Mouse (Mus musculus) neural tube, embryonic 14.5 days (tissue): Measurements from ENCODE around the gene Moxd1. TPM values are rescaled to one million over a fixed set of nuclear protein-coding genes. Genes with fewer than 3 reads are reported as not detected.
"Not testable (repeated sequence)": the region's sequence is repeated elsewhere in the genome, so short reads cannot be mapped to it uniquely, and the experiment has no call there.

Experiments
- ATAC-seq: fragments of 200-750 bp; cut with Nextera tagmentation; 2 replicates; pipeline ENCODE4 v1.8.0; 2017; ENCODE audit warnings: low read depth, mild to moderate bottlenecking, moderate TSS enrichment, moderate library complexity
- H3K27ac ChIP-seq: fragments of 300-500 bp; sonication (generic); 2 replicates; pipeline ENCODE4 v1.5.1; 2014; ENCODE audit warnings: low read depth, mild to moderate bottlenecking, control low read depth, low read length, moderate library complexity, mixed read lengths
- H3K27me3 ChIP-seq: fragments of 300-500 bp; sonication (generic); 2 replicates; pipeline ENCODE4 v1.6.1; 2014; ENCODE audit warnings: low read length; ENCODE audit not compliant: control insufficient read depth, insufficient read depth
- H3K36me3 ChIP-seq: fragments of 300-500 bp; sonication (generic); 2 replicates; pipeline ENCODE4 v1.6.1; 2014; ENCODE audit warnings: low read length, mixed read lengths; ENCODE audit not compliant: control insufficient read depth, insufficient read depth
- H3K4me1 ChIP-seq: fragments of 300-500 bp; sonication (generic); 2 replicates; pipeline ENCODE4 v1.6.1; 2014; ENCODE audit warnings: low read length; ENCODE audit not compliant: control insufficient read depth, insufficient read depth
- H3K4me2 ChIP-seq: fragments of 300-500 bp; sonication (generic); 2 replicates; pipeline ENCODE4 v1.6.1; 2014; ENCODE audit warnings: mild to moderate bottlenecking, low read depth, low read length, control low read depth
- H3K4me3 ChIP-seq: fragments of 300-500 bp; sonication (generic); 2 replicates; pipeline ENCODE4 v1.5.1; 2014; ENCODE audit warnings: low read depth, low read length, control low read depth, mixed read lengths
- H3K9ac ChIP-seq: fragments of 300-500 bp; sonication (generic); replicated peaks from 2 replicates; pipeline ENCODE4 v1.6.1; 2014; ENCODE audit warnings: low read depth, mild to moderate bottlenecking, control low read depth, low read length, mixed read lengths
- H3K9me3 ChIP-seq: fragments of 300-500 bp; sonication (generic); 2 replicates; pipeline ENCODE4 v1.6.1; 2016; ENCODE audit warnings: low read length; ENCODE audit not compliant: control insufficient read depth
- WGBS: fragments of 180-500 bp; shearing (Covaris S2); extraction: QIAGEN DNeasy Blood & Tissue Kit; methylation state at CpG from one replicate; pipeline ENCODE4 v1.1.7; 2014; 5-methylcytosine and 5-hydroxymethylcytosine counted together
- polyA plus RNA-seq: library from polyadenylated mRNA; unstranded; fragments of >200 nt; fragmentation: Nextera tagmentation; extraction: Ambion mirVana; gene quantifications from 2 replicates; pipeline ENCODE4 v1.2.1, GENCODE M21; 2014

Gene Moxd1
- polyA plus RNA-seq, 1 experiment from 2014 or later = 4.0 TPM

GRCm38 (mm10) chr10:24297792-24298191 lies 74.5 kb downstream of the Moxd1 start:
- Histone ChIP-seq H3K4me3 (no peak overlapping the region), H3K9me3 (no peaks in the 10 kb centered on the region), H3K9ac (no peak overlapping the region), H3K27me3 (no peaks in the 10 kb centered on the region), H3K36me3 (no peaks in the 10 kb centered on the region), H3K27ac (no peak overlapping the region), H3K4me1 (no peaks in the 10 kb centered on the region), H3K4me2 (no peak overlapping the region)
- ATAC-seq = no peak
- 0% methylated on average over 1 of the region's 1 CpGs for WGBS

- no peaks in the 10 kb centered on the region for H3K4me1 ChIP-seq
- no peak overlapping the region for H3K4me3 ChIP-seq
- ATAC-seq = peak; percentile 89
- no peaks in the 10 kb centered on the region for H3K27me3 ChIP-seq
- no peak overlapping the region for H3K4me2 ChIP-seq
- no peaks in the 10 kb centered on the region for H3K9me3 ChIP-seq
- H3K9ac ChIP-seq = no peak overlapping the region
- H3K36me3 ChIP-seq = no peaks in the 10 kb centered on the region
- H3K27ac ChIP-seq = no peak overlapping the region
- WGBS = 46% methylated on average over 2 of the region's 2 CpGs
Observed at GRCm38 (mm10) chr10:24298260-24299244, 75.2 kb downstream of the Moxd1 start.

- Histone ChIP-seq H3K27me3 (no peaks in the 10 kb centered on the region), H3K9ac (no peak overlapping the region), H3K27ac (no peak overlapping the region), H3K4me3 (no peak overlapping the region), H3K4me1 (no peaks in the 10 kb centered on the region), H3K9me3 (no peaks in the 10 kb centered on the region), H3K4me2 (no peak overlapping the region), H3K36me3 (no peaks in the 10 kb centered on the region)
- under 1% methylated on average over 9 of the region's 9 CpGs for WGBS
- peak; percentile 84 for ATAC-seq
Observed at GRCm38 (mm10) chr10:24312191-24312611, 88.9 kb downstream of the Moxd1 start.

GRCm38 (mm10) chr10:24317126-24317836 lies 94.0 kb downstream of the Moxd1 start:
- Histone ChIP-seq H3K9ac (no peak overlapping the region), H3K4me1 (no peaks in the 10 kb centered on the region), H3K27ac (no peak overlapping the region), H3K4me2 (no peak overlapping the region), H3K9me3 (no peaks in the 10 kb centered on the region), H3K36me3 (no peaks in the 10 kb centered on the region), H3K27me3 (no peaks in the 10 kb centered on the region), H3K4me3 (no peak overlapping the region)
- ATAC-seq = peak; percentile 44; the same call in 1 of the 2 replicates
- WGBS = 62% methylated on average over 19 of the region's 19 CpGs

- Histone ChIP-seq H3K4me2 (no peak overlapping the region), H3K4me1 (no peaks in the 10 kb centered on the region), H3K4me3 (no peak overlapping the region), H3K36me3 (no peaks in the 10 kb centered on the region), H3K27me3 (no peaks in the 10 kb centered on the region), H3K9me3 (no peaks in the 10 kb centered on the region), H3K9ac (no peak overlapping the region), H3K27ac (no peak overlapping the region)
- 83% methylated on average over 3 of the region's 3 CpGs for WGBS
- ATAC-seq = no peak
Observed at GRCm38 (mm10) chr10:24320326-24320725, 97.0 kb downstream of the Moxd1 start.

- Histone ChIP-seq H3K27me3 (no peaks in the 10 kb centered on the region), H3K9me3 (no peaks in the 10 kb centered on the region), H3K4me3 (no peak overlapping the region), H3K9ac (no peak overlapping the region), H3K4me2 (no peak overlapping the region), H3K27ac (no peak overlapping the region), H3K4me1 (no peaks in the 10 kb centered on the region), H3K36me3 (no peaks in the 10 kb centered on the region)
- no peak for ATAC-seq
- 95% methylated on average over 4 of the region's 4 CpGs for WGBS
Observed at GRCm38 (mm10) chr10:24323066-24323465, 99.7 kb downstream of the Moxd1 start.

GRCm38 (mm10) chr10:24327265-24327664 lies 103.9 kb downstream of the Moxd1 start:
- H3K9me3 ChIP-seq, H3K27ac ChIP-seq, H3K4me3 ChIP-seq, H3K4me2 ChIP-seq, H3K27me3 ChIP-seq, H3K4me1 ChIP-seq, H3K36me3 ChIP-seq, ATAC-seq, H3K9ac ChIP-seq: not testable (repeated sequence)
- 42% methylated on average over 8 of the region's 8 CpGs for WGBS

GRCm38 (mm10) chr10:24332799-24333198 lies 109.5 kb downstream of the Moxd1 start:
- H3K4me2 ChIP-seq = no peak overlapping the region
- no peaks in the 10 kb centered on the region for H3K36me3 ChIP-seq
- H3K9ac ChIP-seq = no peak overlapping the region
- WGBS = 47% methylated on average over 3 of the region's 3 CpGs
- H3K4me1 ChIP-seq = no peaks in the 10 kb centered on the region
- no peak overlapping the region for H3K4me3 ChIP-seq
- ATAC-seq = no peak
- no peaks in the 10 kb centered on the region for H3K9me3 ChIP-seq
- H3K27me3 ChIP-seq = no peaks in the 10 kb centered on the region
- no peak overlapping the region for H3K27ac ChIP-seq

GRCm38 (mm10) chr10:24339593-24340143 lies 116.4 kb downstream of the Moxd1 start:
- H3K9me3 ChIP-seq = no peaks in the 10 kb centered on the region
- WGBS = 84% methylated on average over 10 of the region's 10 CpGs
- H3K4me3 ChIP-seq = no peak overlapping the region
- no peaks in the 10 kb centered on the region for H3K27me3 ChIP-seq
- no peak for ATAC-seq
- no peaks in the 10 kb centered on the region for H3K4me1 ChIP-seq
- no peak overlapping the region for H3K27ac ChIP-seq
- H3K9ac ChIP-seq = no peak overlapping the region
- no peak overlapping the region for H3K4me2 ChIP-seq
- no peaks in the 10 kb centered on the region for H3K36me3 ChIP-seq
